Mouse (Mus musculus) urinary bladder, postnatal 10 days (tissue): ENCODE measurements at regions not wholly inside any gene's neighbourhood (a gene's known extent, or its start where the extent isn't known, plus 50 kb on each side); places are given as distances from the start of the nearest gene placed in this dataset.

Experiments
- DNase-seq: peaks from one replicate; pipeline ENCODE4 v3.0.0; 2022; ENCODE audit warnings: low spot score

- no peak for DNase-seq
Measured at GRCm38 (mm10) chr8:89755951-89756350, 592.2 kb downstream of the Tox3 start.

GRCm38 (mm10) chr8:89751201-89751600, 596.9 kb downstream of the Tox3 start:
- no peak for DNase-seq

GRCm38 (mm10) chr8:89747726-89748125, 600.4 kb downstream of the Tox3 start:
- DNase-seq: no peak

GRCm38 (mm10) chr8:89744267-89745028, 603.7 kb downstream of the Tox3 start:
- DNase-seq: no peak

- DNase-seq: no peak
Measured at GRCm38 (mm10) chr8:89738657-89739056, 609.5 kb downstream of the Tox3 start.

- DNase-seq: no peak
Measured at GRCm38 (mm10) chr8:89737636-89738035, 610.5 kb downstream of the Tox3 start.

- DNase-seq: no peak
Measured at GRCm38 (mm10) chr8:89727252-89727651, 620.9 kb downstream of the Tox3 start.

- no peak for DNase-seq
Measured at GRCm38 (mm10) chr8:89721684-89722305, 626.3 kb downstream of the Tox3 start.

GRCm38 (mm10) chr8:89713880-89714279, 634.3 kb downstream of the Tox3 start:
- no peak for DNase-seq

- no peak for DNase-seq
Measured at GRCm38 (mm10) chr8:89707341-89707928, 640.7 kb downstream of the Tox3 start.

GRCm38 (mm10) chr8:89685696-89686095, 641.7 kb upstream of the Sall1 start:
- DNase-seq: no peak

- no peak for DNase-seq
Measured at GRCm38 (mm10) chr8:89680937-89681336, 637.0 kb upstream of the Sall1 start.

- DNase-seq: no peak
Measured at GRCm38 (mm10) chr8:89680341-89680740, 636.4 kb upstream of the Sall1 start.

- no peak for DNase-seq
Measured at GRCm38 (mm10) chr8:89679551-89679950, 635.6 kb upstream of the Sall1 start.

GRCm38 (mm10) chr8:89677266-89677665, 633.3 kb upstream of the Sall1 start:
- DNase-seq: no peak

- DNase-seq: no peak
Measured at GRCm38 (mm10) chr8:89673911-89674310, 629.9 kb upstream of the Sall1 start.

- DNase-seq: no peak
Measured at GRCm38 (mm10) chr8:89672631-89673030, 628.7 kb upstream of the Sall1 start.

- DNase-seq: no peak
Measured at GRCm38 (mm10) chr8:89664911-89665689, 621.1 kb upstream of the Sall1 start.

- no peak for DNase-seq
Measured at GRCm38 (mm10) chr8:89663859-89664258, 619.9 kb upstream of the Sall1 start.

GRCm38 (mm10) chr8:89658998-89659944, 615.3 kb upstream of the Sall1 start:
- no peak for DNase-seq

GRCm38 (mm10) chr8:89655369-89655768, 611.4 kb upstream of the Sall1 start:
- DNase-seq: no peak
